15 mouse cellular contexts compared by ENCODE assay signal in the genomic region with DNA sequence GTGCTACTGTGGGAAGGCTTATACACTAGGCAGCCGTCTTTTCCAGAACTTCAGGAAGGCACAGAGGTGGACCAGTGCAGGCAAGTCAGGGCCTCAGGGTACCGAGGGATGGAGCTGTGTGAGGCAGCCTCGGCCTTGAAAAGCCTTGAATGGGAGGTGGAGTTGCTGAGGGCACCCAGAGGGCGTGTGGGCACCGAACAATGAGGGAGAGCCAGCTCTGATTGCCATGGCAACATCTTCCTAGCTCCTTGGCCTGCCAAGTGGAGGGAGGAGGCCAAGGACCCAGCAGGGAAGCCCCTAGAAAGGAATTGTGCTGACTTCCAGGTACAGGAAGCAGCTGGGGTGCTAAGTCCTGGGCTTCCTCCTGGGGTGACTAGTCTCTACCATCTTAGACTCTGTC. TPM values are rescaled to one million over a fixed set of nuclear protein-coding genes. Genes with fewer than 3 reads are reported as not detected.
A peak's percentile ranks its signal among the peaks of the same experiment; 100 is the strongest.
DNase-seq lines count a peak whose midpoint lies in the region; ATAC-seq lines count a peak whose summit lies in the region.
"Had no signal": no experiment of that assay in that cellular context is flagged by ENCODE, and none has a peak within 500 bp of the region (broad histone marks: within the 10 kb centered on the region; RNA-seq: fewer than 3 reads in every experiment).

No protein-coding gene starts in this region.

- H3K36me3 ChIP-seq in embryonic facial prominence, embryonic 14.5 days (ENCODE audit: control insufficient read depth, insufficient read depth, low read length) = no peaks in the 10 kb centered on the region
- H3K36me3 ChIP-seq in embryonic facial prominence, embryonic 10.5 days (replicated peaks) = no peaks in the 10 kb centered on the region
- H3K36me3 ChIP-seq in forebrain, embryonic 16.5 days (ENCODE audit: control insufficient read depth, insufficient read depth) = no peaks in the 10 kb centered on the region
- H3K36me3 ChIP-seq: embryonic facial prominence, embryonic 13.5 days; limb, embryonic 15.5 days had no signal

- ATAC-seq in embryonic facial prominence, embryonic 14.5 days (ENCODE audit: low read depth) = no peak
- peak; percentile 61 for ATAC-seq in forebrain, embryonic 16.5 days

- intact Hi-C loops in heart, postnatal 10 days (cut with DNase I) = no loop called here

- H3K4me2 ChIP-seq in embryonic facial prominence, embryonic 14.5 days (ENCODE audit: low read depth, low read length) = no peak overlapping the region
- H3K4me2 ChIP-seq in forebrain, embryonic 16.5 days (ENCODE audit: low read length) = no peak overlapping the region
- H3K4me2 ChIP-seq: embryonic facial prominence, embryonic 13.5 days; limb, embryonic 15.5 days had no signal

- no peak overlapping the region for H3K9ac ChIP-seq in embryonic facial prominence, embryonic 14.5 days (ENCODE audit: low read depth, low read length)
- H3K9ac ChIP-seq in forebrain, embryonic 16.5 days (replicated peaks; ENCODE audit: low read depth, low read length) = no peak overlapping the region
- H3K9ac ChIP-seq: embryonic facial prominence, embryonic 13.5 days; limb, embryonic 15.5 days had no signal

- H3K27me3 ChIP-seq in embryonic facial prominence, embryonic 14.5 days (replicated peaks; ENCODE audit: control insufficient read depth, insufficient read depth, low read length) = peaks cover 23% of the 10 kb centered on the region
- peaks cover 84% of the 10 kb centered on the region for H3K27me3 ChIP-seq in embryonic facial prominence, embryonic 10.5 days (replicated peaks; ENCODE audit: low read depth, poor library complexity, severe bottlenecking)
- H3K27me3 ChIP-seq in forebrain, embryonic 16.5 days (replicated peaks; ENCODE audit: control insufficient read depth, insufficient read depth, low read length) = peaks cover 5% of the 10 kb centered on the region; the same call in 1 of the 2 replicates

- no peaks in the 10 kb centered on the region for H3K9me3 ChIP-seq in embryonic facial prominence, embryonic 14.5 days (ENCODE audit: control insufficient read depth, low read length)
- no peaks in the 10 kb centered on the region for H3K9me3 ChIP-seq in embryonic facial prominence, embryonic 10.5 days
- H3K9me3 ChIP-seq in forebrain, embryonic 16.5 days (ENCODE audit: control insufficient read depth, low read length) = no peaks in the 10 kb centered on the region
- H3K9me3 ChIP-seq: embryonic facial prominence, embryonic 13.5 days; limb, embryonic 15.5 days had no signal

- WGBS in embryonic facial prominence, embryonic 14.5 days = 22% methylated on average over 5 of the region's 5 CpGs
- WGBS in embryonic facial prominence, embryonic 10.5 days = 25% methylated on average over 5 of the region's 5 CpGs
- WGBS in forebrain, embryonic 16.5 days = 8% methylated on average over 5 of the region's 5 CpGs

- no peak overlapping the region for H3K27ac ChIP-seq in embryonic facial prominence, embryonic 14.5 days (replicated peaks; ENCODE audit: low read depth, low read length)
- H3K27ac ChIP-seq in embryonic facial prominence, embryonic 10.5 days (replicated peaks) = no peak overlapping the region
- H3K27ac ChIP-seq in forebrain, embryonic 16.5 days (ENCODE audit: low read length) = no peak overlapping the region
- H3K27ac ChIP-seq: embryonic facial prominence, embryonic 13.5 days; layer of hippocampus, adult 2 months; limb, embryonic 15.5 days had no signal

- DNase-seq in embryonic facial prominence, embryonic 14.5 days (ENCODE audit: low spot score) = peak; percentile 28
- DNase-seq in embryonic facial prominence, embryonic 10.5 days (ENCODE audit: low spot score) = no peak
- DNase-seq in right cerebral cortex, adult 18-20 months = peak; percentile 24
- no peak for DNase-seq in right cerebral cortex, postnatal 14 days
- DNase-seq in embryo, embryonic 11 days = no peak
- DNase-seq in heart, postnatal 10 days = no peak
- no peak for DNase-seq in frontal cortex, postnatal 10 days (ENCODE audit: low spot score in 2 of 2)
- DNase-seq: adrenal gland, postnatal 25 days; lung, adult 18-20 months; spleen, adult 18-20 months; thymus, postnatal 25 days had no signal

- no peak overlapping the region for H3K4me3 ChIP-seq in embryonic facial prominence, embryonic 14.5 days (ENCODE audit: low read depth, low read length)
- H3K4me3 ChIP-seq in embryonic facial prominence, embryonic 10.5 days = no peak overlapping the region
- H3K4me3 ChIP-seq in forebrain, embryonic 16.5 days (replicated peaks; ENCODE audit: low read length) = no peak overlapping the region
- H3K4me3 ChIP-seq: embryonic facial prominence, embryonic 13.5 days; layer of hippocampus, adult 2 months; limb, embryonic 15.5 days had no signal

- peaks cover 23% of the 10 kb centered on the region for H3K4me1 ChIP-seq in embryonic facial prominence, embryonic 14.5 days (ENCODE audit: control insufficient read depth, insufficient read depth, low read length)
- peaks cover 28% of the 10 kb centered on the region for H3K4me1 ChIP-seq in embryonic facial prominence, embryonic 10.5 days
- H3K4me1 ChIP-seq in forebrain, embryonic 16.5 days (replicated peaks; ENCODE audit: control insufficient read depth, insufficient read depth, low read length) = peaks cover 18% of the 10 kb centered on the region

RNA-seq across cellular contexts. Expression of a gene that starts 3.0 kb away (rescaled TPM):
- 5.5 and 5.8 TPM in 2 replicates for polyA plus RNA-seq in embryonic facial prominence, embryonic 14.5 days (2014; fragmentation: Nextera tagmentation; extraction: Ambion mirVana)
- not detected in 2 replicates for polyA plus RNA-seq in embryonic facial prominence, embryonic 10.5 days (2016; fragmentation: Nextera tagmentation; extraction: Ambion mirVana)
- polyA plus RNA-seq in forebrain, embryonic 16.5 days (2015; fragmentation: Nextera tagmentation; extraction: Ambion mirVana) = 1.3 and 4.5 TPM in 2 replicates
- total RNA-seq in heart, postnatal 10 days (2021) = not detected

RNA-seq across cellular contexts. Expression of a gene that starts 7.2 kb away (rescaled TPM):
- 8.7 and 9.4 TPM in 2 replicates for polyA plus RNA-seq in embryonic facial prominence, embryonic 14.5 days (2014; fragmentation: Nextera tagmentation; extraction: Ambion mirVana)
- 5.7 and 7.0 TPM in 2 replicates for polyA plus RNA-seq in embryonic facial prominence, embryonic 10.5 days (2016; fragmentation: Nextera tagmentation; extraction: Ambion mirVana)
- 1.9 and 2.5 TPM in 2 replicates for polyA plus RNA-seq in forebrain, embryonic 16.5 days (2015; fragmentation: Nextera tagmentation; extraction: Ambion mirVana)
- total RNA-seq in heart, postnatal 10 days (2021) = 1 to 10 TPM; 5.3 to 8.3 TPM

RNA-seq across cellular contexts. Expression of a gene that starts 32.1 kb away (rescaled TPM):
- polyA plus RNA-seq in embryonic facial prominence, embryonic 14.5 days (2014; fragmentation: Nextera tagmentation; extraction: Ambion mirVana) = 37.7 and 41.5 TPM in 2 replicates
- 32.6 and 32.7 TPM in 2 replicates for polyA plus RNA-seq in embryonic facial prominence, embryonic 10.5 days (2016; fragmentation: Nextera tagmentation; extraction: Ambion mirVana)
- polyA plus RNA-seq in forebrain, embryonic 16.5 days (2015; fragmentation: Nextera tagmentation; extraction: Ambion mirVana) = 33.6 and 39.9 TPM in 2 replicates
- total RNA-seq in heart, postnatal 10 days (2021) = 100 to 1,000 TPM in 1 of 2 experiments, 10 to 100 TPM in 1; 96.4 to 106 TPM

RNA-seq across cellular contexts. Expression of a gene that starts 32.7 kb away (rescaled TPM):
- polyA plus RNA-seq in embryonic facial prominence, embryonic 14.5 days (2014; fragmentation: Nextera tagmentation; extraction: Ambion mirVana) = 9.8 and 11.7 TPM in 2 replicates
- polyA plus RNA-seq in embryonic facial prominence, embryonic 10.5 days (2016; fragmentation: Nextera tagmentation; extraction: Ambion mirVana) = 3.9 and 4.0 TPM in 2 replicates
- polyA plus RNA-seq in forebrain, embryonic 16.5 days (2015; fragmentation: Nextera tagmentation; extraction: Ambion mirVana) = 0.63 and 0.84 TPM in 2 replicates
- total RNA-seq in heart, postnatal 10 days (2021) = 10 to 100 TPM; 28.9 to 41.2 TPM

Comparison
In these comparisons a context has a peak if more than half of its experiments do, and no peak if none do; other contexts are left out.
1. DNase-seq: peak in embryonic facial prominence, embryonic 14.5 days (single experiment) and right cerebral cortex, adult 18-20 months (single experiment); none in embryonic facial prominence, embryonic 10.5 days (single experiment), right cerebral cortex, postnatal 14 days (single experiment), embryo, embryonic 11 days (single experiment), heart, postnatal 10 days (0 of 2) and frontal cortex, postnatal 10 days (0 of 2).